Mouse (Mus musculus): ENCODE measurements around the gene Gpc3. TPM values are rescaled to one million over a fixed set of nuclear protein-coding genes. Genes with fewer than 3 reads are reported as not detected.

Gene Gpc3
- polyA plus RNA-seq, 1 experiment from 2014 or later, result 538 TPM

- H3K4me2 ChIP-seq, result peak overlapping the region; percentile 67
- no peaks in the 10 kb centered on the region for H3K9me3 ChIP-seq (ENCODE audit: low read depth, low read length)
- H3K4me1 ChIP-seq (ENCODE audit: insufficient read depth), result peaks cover 6% of the 10 kb centered on the region; the same call in 1 of the 2 replicates
- peak overlapping the region; percentile 64 for H3K9ac ChIP-seq
- no peaks in the 10 kb centered on the region for H3K36me3 ChIP-seq (ENCODE audit: insufficient read depth)
- ATAC-seq (ENCODE audit: insufficient read depth) (peak; percentile 94), DNase-seq (peak; percentile 80)
- peak overlapping the region; percentile 52 for H3K4me3 ChIP-seq (ENCODE audit: low read depth, low read length)
- peak; percentile 43 for TF ChIP-seq CTCF (IDR thresholded peaks at IDR 0.05; ENCODE audit: low read depth)
- 13% methylated on average over 16 of the region's 23 CpGs for WGBS
- H3K27ac ChIP-seq (ENCODE audit: low read depth), result peak overlapping the region; percentile 82
- H3K27me3 ChIP-seq (ENCODE audit: insufficient read depth, low read length), result no peaks in the 10 kb centered on the region
Observed at GRCm38 (mm10) chrX:52614031-52614381, 256 bp upstream of the Gpc3 start.

GRCm38 (mm10) chrX:52612806-52613205 is 944 bp downstream of the Gpc3 start:
- Histone ChIP-seq H3K4me2 (peak overlapping the region; percentile 67), H3K9ac (peak overlapping the region; percentile 64), H3K4me1 (ENCODE audit: insufficient read depth) (peaks cover 3% of the 10 kb centered on the region; the same call in 1 of the 2 replicates), H3K27ac (ENCODE audit: low read depth) (peak overlapping the region; percentile 82), H3K4me3 (ENCODE audit: low read depth, low read length) (peak overlapping the region; percentile 52), H3K27me3 (ENCODE audit: insufficient read depth, low read length) (no peaks in the 10 kb centered on the region), H3K36me3 (ENCODE audit: insufficient read depth) (no peaks in the 10 kb centered on the region), H3K9me3 (ENCODE audit: low read depth, low read length) (no peaks in the 10 kb centered on the region)
- TF ChIP-seq CTCF (IDR thresholded peaks at IDR 0.05; ENCODE audit: low read depth), result no peak
- ATAC-seq (ENCODE audit: insufficient read depth) (no peak), DNase-seq (peak; percentile 44)
- 10% methylated on average over 12 of the region's 12 CpGs for WGBS

GRCm38 (mm10) chrX:52611987-52612670 is 1.6 kb downstream of the Gpc3 start:
- Histone ChIP-seq H3K9ac (peak overlapping the region; percentile 64), H3K4me1 (ENCODE audit: insufficient read depth) (peaks cover 3% of the 10 kb centered on the region; the same call in 1 of the 2 replicates), H3K27me3 (ENCODE audit: insufficient read depth, low read length) (no peaks in the 10 kb centered on the region), H3K4me3 (ENCODE audit: low read depth, low read length) (peak overlapping the region; percentile 52), H3K36me3 (ENCODE audit: insufficient read depth) (no peaks in the 10 kb centered on the region), H3K27ac (ENCODE audit: low read depth) (peak overlapping the region; percentile 82), H3K9me3 (ENCODE audit: low read depth, low read length) (no peaks in the 10 kb centered on the region), H3K4me2 (peak overlapping the region; percentile 67)
- WGBS, result 14% methylated on average over 28 of the region's 28 CpGs
- DNase-seq, result peak; percentile 60
- no peak for ATAC-seq (ENCODE audit: insufficient read depth)
- no peak for TF ChIP-seq CTCF (IDR thresholded peaks at IDR 0.05; ENCODE audit: low read depth)

- H3K4me1 ChIP-seq (ENCODE audit: insufficient read depth), result peaks cover 3% of the 10 kb centered on the region; the same call in 1 of the 2 replicates
- WGBS, result 34% methylated on average over 6 of the region's 6 CpGs
- peak overlapping the region; percentile 67 for H3K4me2 ChIP-seq
- no peak for TF ChIP-seq CTCF (IDR thresholded peaks at IDR 0.05; ENCODE audit: low read depth)
- peak overlapping the region; percentile 12; the same call in 1 of the 2 replicates for H3K27ac ChIP-seq (ENCODE audit: low read depth)
- no peak for ATAC-seq (ENCODE audit: insufficient read depth)
- H3K36me3 ChIP-seq (ENCODE audit: insufficient read depth), result no peaks in the 10 kb centered on the region
- DNase-seq, result peak; percentile 64
- no peaks in the 10 kb centered on the region for H3K27me3 ChIP-seq (ENCODE audit: insufficient read depth, low read length)
- peak overlapping the region; percentile 64 for H3K9ac ChIP-seq
- peak overlapping the region; percentile 52 for H3K4me3 ChIP-seq (ENCODE audit: low read depth, low read length)
- no peaks in the 10 kb centered on the region for H3K9me3 ChIP-seq (ENCODE audit: low read depth, low read length)
Observed at GRCm38 (mm10) chrX:52611541-52611940, 2.2 kb downstream of the Gpc3 start.

- DNase-seq (no peak), ATAC-seq (ENCODE audit: insufficient read depth) (no peak)
- WGBS, result 70% methylated on average over 4 of the region's 4 CpGs
- Histone ChIP-seq H3K36me3 (ENCODE audit: insufficient read depth) (no peaks in the 10 kb centered on the region; the same call in 1 of the 2 replicates), H3K27ac (ENCODE audit: low read depth) (no peak overlapping the region), H3K27me3 (ENCODE audit: insufficient read depth, low read length) (no peaks in the 10 kb centered on the region), H3K4me3 (ENCODE audit: low read depth, low read length) (no peak overlapping the region), H3K9me3 (ENCODE audit: low read depth, low read length) (no peaks in the 10 kb centered on the region), H3K4me2 (no peak overlapping the region), H3K4me1 (ENCODE audit: insufficient read depth) (no peaks in the 10 kb centered on the region), H3K9ac (no peak overlapping the region)
- peak; percentile 17; the same call in 1 of the 2 replicates for TF ChIP-seq CTCF (IDR thresholded peaks at IDR 0.05; ENCODE audit: low read depth)
Observed at GRCm38 (mm10) chrX:52603143-52603542, 10.6 kb downstream of the Gpc3 start.

GRCm38 (mm10) chrX:52599246-52599645 is 14.5 kb downstream of the Gpc3 start:
- no peaks in the 10 kb centered on the region for H3K27me3 ChIP-seq (ENCODE audit: insufficient read depth, low read length)
- H3K4me2 ChIP-seq, result no peak overlapping the region
- 21% methylated on average over 1 of the region's 1 CpGs for WGBS
- peak; percentile 40 for DNase-seq
- H3K4me3 ChIP-seq (ENCODE audit: low read depth, low read length), result no peak overlapping the region
- no peak overlapping the region for H3K9ac ChIP-seq
- no peak; the same call in 1 of the 2 replicates for ATAC-seq (ENCODE audit: insufficient read depth)
- H3K27ac ChIP-seq (ENCODE audit: low read depth), result no peak overlapping the region
- H3K4me1 ChIP-seq (ENCODE audit: insufficient read depth), result no peaks in the 10 kb centered on the region
- no peak for TF ChIP-seq CTCF (IDR thresholded peaks at IDR 0.05; ENCODE audit: low read depth)
- H3K36me3 ChIP-seq (ENCODE audit: insufficient read depth), result no peaks in the 10 kb centered on the region
- no peaks in the 10 kb centered on the region for H3K9me3 ChIP-seq (ENCODE audit: low read depth, low read length)

- ATAC-seq (ENCODE audit: insufficient read depth) (no peak), DNase-seq (no peak)
- no peak overlapping the region for H3K4me2 ChIP-seq
- H3K27me3 ChIP-seq (ENCODE audit: insufficient read depth, low read length), result no peaks in the 10 kb centered on the region
- no peak overlapping the region for H3K4me3 ChIP-seq (ENCODE audit: low read depth, low read length)
- no peaks in the 10 kb centered on the region for H3K9me3 ChIP-seq (ENCODE audit: low read depth, low read length)
- no peak overlapping the region for H3K27ac ChIP-seq (ENCODE audit: low read depth)
- no peaks in the 10 kb centered on the region for H3K4me1 ChIP-seq (ENCODE audit: insufficient read depth)
- no peak overlapping the region for H3K9ac ChIP-seq
- no peaks in the 10 kb centered on the region for H3K36me3 ChIP-seq (ENCODE audit: insufficient read depth)
- TF ChIP-seq CTCF (IDR thresholded peaks at IDR 0.05; ENCODE audit: low read depth), result peak; percentile 39
Observed at GRCm38 (mm10) chrX:52587671-52588070, 26.1 kb downstream of the Gpc3 start.

All from lung, embryonic 14.5 days (tissue).